Mouse (Mus musculus) brain, embryonic 14.5 days (tissue): ENCODE measurements around the gene Jdp2.

Experiments
- CTCF ChIP-seq: fragments of 200-500 bp; IDR thresholded peaks from 2 replicates; pipeline ENCODE4 v1.5.1; 2012; ENCODE audit warnings: inconsistent platforms, mild to moderate bottlenecking, moderate library complexity, borderline replicate concordance; ENCODE audit not compliant: insufficient read depth, insufficient read length; ENCODE audit errors: extremely low read depth
- POLR2A ChIP-seq: fragments of 200-500 bp; IDR thresholded peaks from 2 replicates; pipeline ENCODE4 v1.6.1; 2012; ENCODE audit warnings: mild to moderate bottlenecking, inconsistent platforms, borderline replicate concordance; ENCODE audit not compliant: poor library complexity, insufficient read depth, insufficient read length, severe bottlenecking; ENCODE audit errors: extremely low read depth

GRCm38 (mm10) chr12:85666112-85666511 lies 67.3 kb downstream of the Jdp2 start:
- TF ChIP-seq CTCF (no peak), POLR2A (no peak)
